In the genomic region with DNA sequence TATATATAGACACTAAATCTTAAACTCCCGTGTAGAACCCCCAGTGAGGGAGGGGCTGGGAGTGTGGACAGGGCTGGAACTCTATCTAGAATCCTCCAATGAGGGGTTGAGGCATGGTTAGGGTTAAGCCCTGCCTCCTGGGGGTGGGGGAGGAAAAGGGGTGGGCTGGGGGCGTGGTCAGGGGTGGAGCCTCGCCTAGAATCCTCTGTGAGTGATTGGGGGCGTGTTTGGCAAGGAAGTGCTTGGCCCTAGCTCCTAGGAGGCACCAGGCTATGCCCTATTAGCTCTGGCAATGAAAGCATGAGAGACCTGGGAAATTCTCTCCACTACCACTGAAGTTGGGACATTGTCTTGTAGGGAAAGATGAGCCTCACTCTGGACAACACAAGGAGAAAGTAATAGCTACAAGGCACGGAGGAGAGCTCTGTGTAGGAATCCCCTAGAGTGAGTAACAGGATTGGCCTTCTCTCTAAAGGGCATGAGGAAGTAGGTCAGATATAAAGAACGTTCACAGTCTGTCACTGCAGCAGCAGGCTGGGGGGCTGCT, we compare ENCODE assay signal across 1 mouse cellular context.
TF ChIP-seq lines count a peak whose summit lies in the region.

No protein-coding gene starts in this region.

TF ChIP-seq in MEL, 35 proteins besides CTCF, POLR2A, EP300 and RAD21:
- TF ChIP-seq NELFE (IDR thresholded peaks at IDR 0.05; ENCODE audit: low read depth, low read length) (peak; percentile 45; the same call in 1 of the 2 replicates), SIN3A (IDR thresholded peaks at IDR 0.05; ENCODE audit: low read length) (peak; percentile 51; the same call in 1 of the 2 replicates), TBP (IDR thresholded peaks at IDR 0.05; ENCODE audit: low read depth, low read length) (peak; percentile 57; the same call in 1 of the 2 replicates), ELF1 (IDR thresholded peaks at IDR 0.05; ENCODE audit: low read depth, low read length) (peak; percentile 42; the same call in 1 of the 2 replicates), MYB (IDR thresholded peaks at IDR 0.05; ENCODE audit: low read depth, low read length) (no peak), ZC3H11A (IDR thresholded peaks at IDR 0.05; ENCODE audit: low read depth, low read length) (no peak), MAZ (IDR thresholded peaks at IDR 0.05; ENCODE audit: low read depth, low read length) (peak; percentile 63), GABPA (IDR thresholded peaks at IDR 0.05; ENCODE audit: low read depth, low read length) (no peak), ZNF384 (IDR thresholded peaks at IDR 0.05; ENCODE audit: low read depth, low read length) (no peak), USF2 (IDR thresholded peaks at IDR 0.05; ENCODE audit: borderline replicate concordance in 1 of 2, insufficient read depth in 1 of 2, low read depth in 1 of 2, low read length in 2 of 2) (no peak), ZMIZ1 (IDR thresholded peaks at IDR 0.05; ENCODE audit: low read depth, low read length) (no peak), MYC (IDR thresholded peaks at IDR 0.05; ENCODE audit: low read depth, low read length) (0 out of 2 replicates have a peak, but pooled peaks have one; percentile 34), KAT2A (conservative IDR thresholded peaks at IDR 0.05; ENCODE audit: low read depth, low read length) (no peak), POLR2AphosphoS2 (IDR thresholded peaks at IDR 0.05; ENCODE audit: low read length) (0 out of 2 replicates have a peak, but pooled peaks have one; percentile 39), MXI1 (IDR thresholded peaks at IDR 0.05; ENCODE audit: low read depth, low read length) (peak; percentile 84), TAL1 (IDR thresholded peaks at IDR 0.05; ENCODE audit: low read length) (no peak)
TF ChIP-seq in MEL: peak in this region for 8.
